Mouse (Mus musculus): ENCODE results near the gene Itgb5.

Gene Itgb5

DNA sequence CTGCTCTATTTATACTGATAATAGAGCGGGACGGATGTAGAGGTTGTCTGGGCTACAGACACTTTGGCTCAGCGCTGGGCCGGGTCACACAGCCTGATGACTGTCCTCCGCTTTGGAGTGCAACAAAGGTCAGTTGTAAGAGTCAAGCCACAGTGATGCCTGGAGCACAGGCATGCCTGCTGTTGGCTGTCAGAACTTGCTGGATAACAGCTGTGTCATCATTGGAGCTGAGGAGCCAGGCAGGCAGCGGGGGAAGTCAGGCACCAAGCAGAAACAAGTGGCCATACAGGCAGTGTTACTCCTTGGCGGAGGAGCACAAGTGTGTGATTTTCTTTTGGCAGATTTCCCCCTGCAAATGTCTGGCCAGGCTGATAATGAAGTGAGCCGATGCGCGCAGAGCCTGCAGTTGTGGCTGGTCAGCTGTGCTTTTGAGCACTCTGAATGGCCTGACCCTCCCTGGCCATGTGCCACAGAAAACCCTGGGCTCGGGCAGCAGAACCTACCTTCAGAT lies 111.9 kb downstream of the Itgb5 start:
- DNase-seq = peak; percentile 64 to 80

DNA sequence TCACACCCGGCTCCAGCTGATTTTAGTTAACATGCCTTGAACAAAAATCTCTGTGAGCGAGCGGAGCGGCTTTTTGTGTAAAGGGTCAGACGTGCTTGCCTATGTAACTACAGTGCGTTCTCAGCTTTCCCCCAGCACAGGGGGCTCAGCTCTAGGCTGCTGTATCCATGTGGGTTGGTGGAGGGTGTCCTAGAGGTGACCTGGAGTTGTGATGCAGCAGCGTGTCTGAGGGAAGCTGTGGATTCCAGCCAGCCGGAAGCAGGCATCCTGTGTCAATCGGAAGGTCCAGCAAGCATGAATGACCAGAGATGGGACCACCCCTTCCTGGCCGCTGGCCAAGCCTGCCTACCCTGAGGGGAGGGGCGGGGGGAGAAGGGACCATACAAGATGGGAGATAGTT lies 112.9 kb downstream of the Itgb5 start:
- DNase-seq = peak; percentile 88 to 91

DNA sequence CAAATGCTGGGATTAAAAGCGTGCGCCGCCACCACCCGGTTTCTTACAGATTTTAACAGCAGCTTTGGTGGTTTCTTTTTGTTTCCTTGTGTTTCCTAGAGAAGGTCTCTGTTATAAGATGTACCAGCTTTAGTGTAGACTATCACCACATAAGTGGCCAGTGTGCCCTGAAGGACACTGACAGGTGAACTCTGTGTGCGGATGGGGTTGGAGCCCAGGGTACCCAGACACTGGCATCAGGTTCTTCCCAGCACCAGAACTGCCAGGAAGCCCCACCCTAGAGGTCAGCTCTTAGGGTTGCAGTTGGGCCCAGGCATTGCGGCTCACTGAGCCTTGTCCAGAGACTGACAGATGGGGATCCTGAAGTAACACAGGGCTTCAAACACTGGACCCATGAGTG lies 113.9 kb downstream of the Itgb5 start:
- DNase-seq = no peak

DNA sequence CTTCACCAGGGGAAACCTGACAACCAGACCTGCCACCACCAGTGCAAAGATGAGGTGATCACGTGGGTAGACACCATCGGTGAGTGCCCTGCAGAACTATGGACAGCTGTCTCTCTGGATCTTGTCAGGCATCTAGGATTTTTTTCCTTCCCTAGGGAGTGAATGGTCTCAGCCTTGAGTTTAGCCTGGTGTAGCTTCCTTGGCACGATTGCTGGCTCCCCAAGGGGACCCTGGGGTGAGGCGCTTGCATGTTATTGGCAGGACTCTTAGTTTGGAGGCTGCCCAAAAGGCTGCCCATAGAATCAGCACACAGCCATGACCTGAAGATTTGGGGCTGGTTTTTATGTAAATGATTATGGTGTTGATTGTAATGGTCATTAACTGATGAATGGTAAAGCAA lies 114.7 kb downstream of the Itgb5 start:
- DNase-seq = no peak

DNA sequence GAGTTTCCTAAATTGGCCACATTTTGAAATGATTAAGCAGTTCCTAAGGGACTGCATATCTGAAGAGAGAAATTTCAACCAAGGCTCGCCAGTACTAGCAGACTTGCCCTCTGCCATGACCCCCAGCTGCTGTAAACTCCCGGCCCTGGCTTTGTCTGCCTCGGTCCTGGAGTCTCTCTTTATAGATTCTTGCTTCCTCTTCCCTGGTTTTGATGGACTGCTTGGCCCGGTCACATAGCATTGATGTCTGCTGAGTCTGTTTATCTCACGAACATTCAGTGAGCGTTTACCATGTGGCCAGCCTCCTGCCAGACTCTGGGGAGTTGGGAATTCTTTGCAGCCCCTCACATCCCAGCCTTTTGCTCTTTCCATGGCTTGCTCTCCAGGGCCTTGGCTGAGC lies 115.3 kb downstream of the Itgb5 start:
- DNase-seq = peak; percentile 54 to 73

DNA sequence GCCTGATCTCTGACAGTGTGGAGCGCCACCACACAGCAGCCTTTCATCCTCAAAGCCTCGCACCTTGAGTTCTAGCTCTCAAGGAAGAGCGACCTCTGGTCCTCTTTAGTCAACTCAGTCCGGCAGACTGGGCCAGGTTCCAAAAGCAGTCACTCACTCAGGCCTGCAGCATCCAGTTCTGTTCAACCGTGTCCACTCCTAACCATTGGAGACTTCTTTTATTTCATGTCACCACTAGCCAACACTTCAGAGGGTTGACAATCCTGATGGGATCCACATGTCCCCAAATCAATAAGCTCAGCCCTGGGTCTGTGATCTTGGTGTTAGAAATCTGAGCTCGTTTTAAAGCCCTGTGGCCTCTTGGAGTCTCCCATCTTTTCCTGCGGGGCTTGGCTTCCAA lies 116.6 kb downstream of the Itgb5 start:
- DNase-seq = peak; percentile 79 to 87

DNA sequence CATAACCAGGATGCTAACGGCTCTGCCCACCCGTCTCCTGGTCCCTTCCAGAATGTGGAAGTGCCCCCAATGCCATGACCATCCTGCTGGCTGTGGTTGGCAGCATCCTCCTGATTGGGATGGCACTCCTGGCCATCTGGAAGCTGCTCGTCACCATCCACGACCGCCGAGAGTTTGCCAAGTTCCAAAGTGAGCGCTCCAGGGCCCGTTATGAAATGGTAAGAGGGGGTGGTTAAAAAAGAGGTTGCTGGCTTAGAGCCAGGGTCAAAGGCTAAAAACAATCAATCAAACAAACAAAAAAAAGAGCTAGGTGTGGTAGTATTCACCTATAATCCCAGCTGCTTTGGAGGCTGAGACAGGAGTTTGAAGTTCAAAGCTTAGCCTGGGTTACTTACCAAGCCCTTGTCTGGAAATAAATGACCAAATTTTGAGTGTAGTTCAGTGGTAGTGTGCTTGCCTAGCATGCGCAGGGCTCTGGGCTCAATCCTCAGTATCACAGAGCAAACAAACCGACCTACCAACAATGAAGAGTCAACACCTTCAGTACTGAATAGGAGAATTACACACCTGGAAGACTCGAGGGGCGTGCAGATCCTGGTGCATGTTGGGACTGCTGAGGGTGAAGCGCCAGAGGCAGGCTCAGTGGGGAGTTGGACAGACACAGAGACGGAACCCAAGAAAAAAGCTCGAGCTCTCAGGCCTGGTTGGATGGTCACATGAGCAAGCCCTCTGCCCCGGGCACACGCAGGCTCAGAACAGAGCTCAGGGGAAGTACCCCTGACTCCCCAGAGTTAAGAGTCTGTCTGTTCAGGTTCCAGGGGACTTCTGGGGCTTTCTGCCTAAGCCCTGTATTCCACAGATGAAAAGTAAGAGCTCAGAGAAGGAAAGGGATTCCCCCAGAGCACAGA lies 118.5 kb downstream of the Itgb5 start:
- peak in 1 of 2 experiments; percentile 57 for DNase-seq

DNA sequence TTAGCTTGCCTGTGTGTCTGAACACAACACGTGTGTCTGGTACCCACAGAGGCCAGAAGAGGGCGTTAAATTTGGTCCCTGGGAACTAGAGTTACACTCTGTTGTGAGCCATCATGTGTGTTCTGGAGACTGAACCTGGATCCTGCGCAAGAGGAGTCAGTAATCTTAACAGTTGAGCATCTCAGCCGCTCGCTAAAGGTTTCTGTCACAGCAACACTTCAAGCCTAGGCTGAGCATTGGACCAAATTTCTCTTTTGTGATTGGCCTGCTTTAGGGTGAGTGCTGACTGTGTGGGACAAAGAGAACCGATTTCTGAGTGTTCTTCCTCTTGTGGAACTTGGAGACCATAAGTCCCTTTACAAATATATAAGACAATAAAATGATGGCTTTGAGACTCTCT lies 120.9 kb downstream of the Itgb5 start:
- no peak for DNase-seq

DNA sequence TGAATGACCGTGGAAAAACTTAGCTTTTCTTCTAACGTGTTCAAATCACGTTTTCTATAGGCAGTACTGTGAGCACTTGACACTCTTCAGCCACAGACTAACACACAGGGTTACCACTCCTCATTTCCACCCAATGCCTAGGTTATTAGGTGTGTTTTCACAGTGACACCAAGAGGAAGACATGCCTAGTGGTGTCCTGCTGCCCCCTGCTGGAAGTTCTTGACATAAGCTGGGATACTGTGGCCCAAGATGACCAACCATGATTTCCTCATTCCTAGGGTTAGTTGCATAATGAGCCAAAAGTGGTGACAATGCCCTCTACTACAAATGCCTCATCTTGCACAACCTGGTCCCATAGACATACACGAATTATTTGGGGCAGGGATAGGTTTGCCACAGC lies 121.4 kb downstream of the Itgb5 start:
- peak; percentile 89 to 96 for DNase-seq

DNA sequence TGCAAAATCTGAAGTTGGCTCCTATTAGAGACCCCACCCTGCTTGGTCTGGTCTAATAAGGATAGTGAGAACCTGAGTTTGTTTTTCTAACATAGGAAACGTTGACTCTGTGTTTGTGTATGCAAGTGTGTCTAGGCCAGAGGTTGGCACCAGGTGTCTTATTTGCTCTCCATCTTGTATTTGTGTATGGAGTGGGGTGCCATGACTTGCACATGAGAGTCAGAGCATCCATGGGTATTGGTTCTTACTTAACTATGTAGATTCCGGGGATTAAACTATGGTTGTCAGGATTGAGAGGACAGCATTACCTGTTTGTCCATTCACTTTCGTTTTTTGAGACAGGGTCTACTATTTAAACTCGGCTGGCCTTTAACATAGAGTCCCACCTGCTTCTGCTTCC lies 123.5 kb downstream of the Itgb5 start:
- DNase-seq = no peak

DNA sequence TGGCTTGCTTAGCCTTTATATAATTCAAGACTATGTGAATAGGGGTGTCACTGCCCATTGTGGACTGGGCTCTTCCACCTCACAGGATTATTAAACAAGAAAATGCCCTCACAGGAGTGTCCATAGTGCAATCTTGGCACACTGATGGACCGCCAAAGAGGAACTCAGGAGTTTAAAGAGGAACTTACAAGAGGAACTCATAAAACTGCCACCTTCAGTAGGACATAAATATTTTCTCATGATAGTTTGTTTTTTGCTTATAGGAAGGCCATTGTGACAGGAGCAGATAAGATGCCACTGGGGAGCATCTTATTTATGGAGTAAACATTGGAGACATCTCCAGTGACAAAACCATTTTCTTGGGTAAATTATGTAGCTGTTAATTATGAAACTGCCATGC lies 125.3 kb downstream of the Itgb5 start:
- no peak for DNase-seq

DNA sequence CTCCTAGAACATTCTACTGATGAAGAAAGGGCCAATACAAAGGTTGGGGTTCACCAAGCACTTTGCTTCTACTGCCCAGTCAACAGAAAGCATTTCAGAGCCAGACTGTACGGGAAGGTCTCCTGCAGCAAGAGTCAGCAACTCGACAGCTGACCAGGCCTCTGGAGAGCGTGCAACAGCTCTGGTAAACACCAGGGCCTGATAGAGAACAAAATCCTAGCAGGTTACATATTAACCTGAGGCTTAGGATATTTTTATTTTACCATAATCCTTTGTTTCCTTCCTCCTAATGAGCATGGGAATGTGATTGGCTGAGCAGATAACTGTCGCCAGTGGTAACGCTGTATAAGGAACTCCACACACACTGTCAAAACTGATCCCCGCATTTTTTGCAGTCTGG lies 134.0 kb downstream of the Itgb5 start:
- DNase-seq = peak; percentile 55 to 79

DNA sequence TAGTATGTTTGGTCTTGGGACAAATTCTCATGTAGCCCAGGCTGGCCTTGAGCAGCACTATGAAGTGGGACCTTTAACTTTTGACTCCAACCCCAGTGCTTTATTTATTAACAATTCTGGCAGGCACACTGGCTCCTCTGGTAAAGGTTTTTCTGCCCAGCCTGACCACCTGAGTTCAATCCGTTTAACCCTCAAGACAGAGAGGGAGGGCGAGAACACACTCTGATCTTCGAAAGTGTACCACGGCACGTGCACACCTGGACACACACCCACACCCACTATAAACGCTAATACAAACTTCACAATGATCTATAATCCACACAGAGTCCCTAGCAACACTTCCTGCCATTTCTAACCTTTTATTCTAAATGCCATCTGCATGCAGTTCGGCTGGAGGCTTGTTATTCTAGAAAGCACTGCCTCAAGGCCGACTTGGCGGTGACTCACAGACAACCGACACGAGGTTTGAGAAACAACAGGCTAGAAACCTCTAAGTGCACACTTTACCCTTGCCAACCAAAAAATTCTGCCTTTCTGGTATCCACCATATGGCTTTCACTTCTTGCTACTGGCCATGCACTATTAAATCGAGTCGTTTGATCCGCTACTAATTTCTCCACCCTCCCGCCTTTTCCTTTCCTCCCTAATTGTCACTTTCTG lies 136.5 kb downstream of the Itgb5 start:
- peak in 1 of 2 experiments; percentile 44 for DNase-seq

DNA sequence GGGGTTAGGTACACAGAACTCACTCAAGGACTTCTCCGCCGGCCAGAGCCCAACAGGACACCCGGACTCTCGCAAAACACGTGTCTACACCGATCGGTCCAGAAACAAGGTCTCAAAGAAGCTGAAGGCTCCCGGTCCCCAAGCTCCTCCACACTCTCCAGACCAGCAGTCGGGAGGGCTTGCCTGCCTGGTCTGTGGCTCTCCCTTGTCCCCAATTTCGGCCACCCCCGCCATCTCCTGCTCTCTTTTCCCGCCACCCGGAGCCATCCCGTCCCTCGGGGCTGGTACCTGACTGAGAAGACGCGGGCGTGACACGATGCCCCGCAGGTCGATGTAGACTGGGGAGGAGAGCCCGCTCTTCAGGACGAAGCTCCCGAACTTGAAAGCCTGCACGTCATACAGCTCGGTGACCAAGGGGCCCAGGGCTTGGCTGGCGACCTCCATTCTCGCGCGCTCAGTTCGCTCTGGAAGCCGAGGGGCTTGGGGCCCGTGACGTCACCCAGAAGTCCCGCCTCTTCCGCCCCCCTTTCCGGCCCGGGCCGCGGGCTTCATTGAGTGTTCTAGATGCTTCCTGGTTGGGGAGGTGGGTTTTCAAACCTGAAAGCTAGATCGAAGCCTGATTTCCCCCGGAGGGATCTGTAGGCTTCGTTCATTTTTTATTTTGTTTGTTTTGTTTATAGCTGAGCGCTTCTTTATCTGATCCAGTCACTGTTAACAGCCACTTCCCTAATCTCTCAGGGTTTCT lies 137.2 kb downstream of the Itgb5 start, which contains the start of gene Umps:
Gene Umps (minus strand): TSS at position 501 of the 745 bp plus-strand sequence.
- peak; percentile 82 to 88 for DNase-seq

DNA sequence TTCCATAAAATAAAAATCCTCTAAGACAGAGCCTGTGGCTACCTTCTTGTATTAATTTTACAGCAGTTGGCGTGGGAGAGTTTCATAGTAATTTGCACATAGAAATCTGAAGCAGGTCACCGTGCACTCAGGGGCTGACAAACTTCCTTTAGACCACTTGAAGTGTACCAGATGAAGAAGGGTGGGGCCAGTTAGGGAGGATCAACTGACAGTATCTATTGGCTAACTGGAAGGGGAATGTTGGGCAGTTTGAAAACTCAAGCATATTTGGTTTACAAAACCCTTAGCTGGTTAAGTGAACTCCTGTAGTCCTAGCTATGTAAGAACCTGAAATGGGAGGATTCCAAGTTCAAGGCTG lies 137.8 kb downstream of the Itgb5 start:
- no peak for DNase-seq

DNA sequence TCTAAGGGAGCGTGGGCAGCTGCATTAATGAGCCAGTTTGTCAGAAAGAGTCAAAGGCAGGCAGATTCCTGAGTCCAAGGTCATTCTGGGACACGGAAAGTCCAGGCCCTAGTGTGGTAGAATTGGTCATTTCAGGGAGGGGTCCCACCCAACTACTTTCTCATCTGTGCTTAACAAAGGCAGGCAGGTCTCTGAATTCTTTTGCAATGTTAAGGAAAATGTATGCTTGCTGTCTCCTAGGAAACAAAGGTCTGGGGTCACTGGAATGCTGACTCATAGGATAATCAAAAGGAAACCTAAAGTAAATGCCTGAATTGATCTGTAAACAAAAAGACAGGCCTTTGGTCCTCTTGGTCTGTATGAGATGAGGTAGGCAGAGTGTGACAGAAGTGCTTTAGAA lies 150.4 kb downstream of the Itgb5 start:
- no peak for DNase-seq

DNA sequence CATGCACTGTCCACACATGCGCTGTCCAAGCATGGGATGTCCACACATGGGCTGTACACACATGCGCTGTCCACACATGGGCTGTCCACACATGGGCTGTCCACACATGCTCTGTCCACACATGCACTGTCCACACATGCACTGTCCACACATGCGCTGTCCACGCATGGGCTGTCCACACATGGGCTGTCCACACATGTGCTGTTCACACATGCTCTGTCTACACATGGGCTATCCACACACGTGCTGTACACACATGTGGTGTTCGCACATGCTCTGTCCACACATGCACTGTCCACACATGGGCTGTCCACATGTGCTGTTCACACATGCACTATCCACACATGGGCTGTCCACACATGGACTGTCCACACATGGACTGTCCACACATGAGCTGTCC lies 154.2 kb downstream of the Itgb5 start:
- DNase-seq = no peak

DNA sequence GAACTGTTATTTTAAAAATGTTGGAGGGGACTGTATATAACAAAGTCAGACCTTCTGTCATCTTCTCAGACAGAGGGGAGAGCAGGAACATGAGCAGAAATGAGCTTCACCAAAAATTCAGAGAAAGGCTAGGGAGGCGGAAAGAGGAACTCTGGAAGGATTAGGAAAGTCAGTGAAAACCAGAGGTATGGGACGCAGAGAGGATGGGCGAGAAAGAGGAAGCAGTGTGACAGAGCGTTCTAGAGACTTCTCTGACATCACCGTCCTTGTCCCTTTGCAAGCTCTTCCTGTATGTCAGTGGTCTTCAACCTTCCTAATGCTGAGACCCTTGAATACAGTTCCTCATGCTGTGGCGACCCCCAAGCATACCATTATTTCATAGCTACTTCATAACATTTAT lies 155.9 kb downstream of the Itgb5 start:
- DNase-seq = no peak

DNA sequence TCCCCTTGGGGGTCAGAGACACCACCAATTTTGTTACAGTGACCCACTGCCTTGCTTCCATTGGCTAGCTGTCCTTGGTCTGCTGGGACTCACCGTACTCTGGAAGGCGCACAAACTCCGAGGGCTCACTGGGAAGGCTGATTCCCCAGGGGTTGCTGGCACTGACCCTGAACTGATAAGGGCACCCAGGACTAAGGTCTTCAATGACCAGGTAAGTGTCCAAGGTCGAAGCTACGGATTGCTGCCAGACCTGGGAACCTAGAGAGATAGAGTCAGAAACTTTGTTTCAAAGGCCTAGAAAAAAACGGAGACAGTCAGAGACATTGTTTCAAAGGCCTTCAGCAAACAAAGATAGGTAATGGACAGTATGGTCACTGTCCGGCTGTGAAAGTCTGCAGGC lies 157.5 kb downstream of the Itgb5 start:
- no peak for DNase-seq

DNA sequence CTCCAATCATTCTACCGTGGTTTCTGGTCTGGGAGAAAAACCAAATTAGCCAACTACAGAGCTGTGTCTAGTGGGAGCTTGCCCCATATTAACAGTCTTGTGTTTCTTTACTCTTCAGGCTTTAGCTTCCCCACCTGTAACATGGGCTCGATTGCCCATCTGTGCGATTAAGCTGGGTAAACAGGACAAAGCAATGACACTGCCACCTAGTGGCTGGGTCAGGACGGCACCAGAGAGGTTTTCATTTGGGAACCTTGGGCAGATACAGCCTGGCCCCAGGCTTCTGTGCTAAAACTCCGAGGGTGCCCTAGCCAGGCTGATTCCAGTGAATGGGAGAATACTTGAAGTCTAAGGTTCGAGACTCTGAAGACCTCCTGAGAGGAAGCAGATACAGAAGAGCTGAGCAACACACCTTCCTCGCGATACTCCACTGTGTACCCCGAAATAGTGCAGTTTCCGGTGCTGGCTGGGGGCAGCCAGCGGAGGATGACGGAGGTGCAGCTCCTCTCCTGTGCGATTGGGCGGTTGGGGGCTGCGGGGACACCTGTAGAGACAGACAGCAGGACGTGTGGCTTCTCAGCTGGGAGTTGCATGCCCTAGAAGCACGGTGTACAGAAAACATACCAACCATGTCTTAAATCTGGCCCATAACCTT lies 159.0 kb downstream of the Itgb5 start:
- peak; percentile 72 to 79 for DNase-seq

DNA sequence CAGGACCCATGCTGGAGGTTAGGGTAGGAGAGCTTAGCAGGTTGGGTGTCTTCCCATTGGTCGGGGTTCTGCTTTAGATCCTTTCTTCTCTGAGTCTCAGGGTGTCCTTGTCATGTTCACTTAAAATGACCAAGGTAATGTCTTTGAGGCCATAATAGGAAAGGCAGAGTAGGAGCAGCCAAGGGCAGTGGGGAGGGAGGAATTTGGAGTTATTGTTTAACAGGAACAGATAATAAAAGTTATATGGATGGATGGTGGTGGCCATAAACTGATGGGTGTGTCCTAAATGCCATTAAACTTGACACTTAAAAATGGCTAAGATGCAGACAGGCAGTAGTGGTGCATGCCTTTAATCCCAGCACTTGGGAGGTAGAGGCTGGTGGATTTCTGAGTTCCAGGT lies 159.6 kb downstream of the Itgb5 start:
- no peak for DNase-seq

DNA sequence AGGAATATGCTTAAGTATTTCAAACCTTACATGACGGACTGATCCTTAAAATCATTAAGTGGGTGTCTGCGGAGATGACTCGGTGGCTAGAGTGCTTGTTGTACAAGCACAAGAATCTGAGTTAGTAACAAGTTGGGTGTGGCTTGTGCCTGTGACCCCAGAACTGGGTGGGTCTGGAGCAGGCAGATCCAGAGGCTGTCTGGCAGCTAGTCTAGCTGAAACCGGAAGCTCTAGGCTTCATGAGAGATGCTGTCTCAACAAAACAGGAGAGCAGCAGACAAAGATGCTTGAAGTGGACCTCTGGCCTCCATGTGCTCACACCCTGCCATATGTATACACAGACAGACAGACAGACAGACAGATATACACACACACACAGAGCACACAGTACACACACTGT lies 161.2 kb downstream of the Itgb5 start:
- DNase-seq = no peak

DNA sequence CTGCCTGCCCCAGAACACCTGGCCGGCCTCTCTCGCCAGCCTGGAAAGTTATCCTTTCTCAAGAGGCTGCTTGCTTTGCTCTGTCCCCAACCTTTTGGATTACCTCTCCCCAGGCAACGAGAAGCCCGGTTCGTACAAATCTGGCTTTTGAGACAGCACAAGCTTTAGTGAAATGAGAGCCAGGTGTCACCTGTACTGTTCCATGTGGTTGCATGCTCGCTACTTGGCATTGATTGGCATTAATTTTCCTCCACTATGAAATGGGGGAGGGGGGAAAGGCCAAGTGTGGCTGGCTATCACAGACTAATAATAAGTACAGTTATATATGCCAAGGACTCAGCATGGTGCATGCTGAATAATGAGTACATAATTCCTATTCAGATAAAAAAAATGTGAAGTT lies 164.9 kb downstream of the Itgb5 start:
- DNase-seq = no peak
